Mouse (Mus musculus): ENCODE results near the gene Pik3r3. TPM values are rescaled to one million over a fixed set of nuclear protein-coding genes. Genes with fewer than 3 reads are reported as not detected.

The Pik3r3 gene
- polyA plus RNA-seq, 1 experiment from 2014 or later: 12.6 TPM

DNA sequence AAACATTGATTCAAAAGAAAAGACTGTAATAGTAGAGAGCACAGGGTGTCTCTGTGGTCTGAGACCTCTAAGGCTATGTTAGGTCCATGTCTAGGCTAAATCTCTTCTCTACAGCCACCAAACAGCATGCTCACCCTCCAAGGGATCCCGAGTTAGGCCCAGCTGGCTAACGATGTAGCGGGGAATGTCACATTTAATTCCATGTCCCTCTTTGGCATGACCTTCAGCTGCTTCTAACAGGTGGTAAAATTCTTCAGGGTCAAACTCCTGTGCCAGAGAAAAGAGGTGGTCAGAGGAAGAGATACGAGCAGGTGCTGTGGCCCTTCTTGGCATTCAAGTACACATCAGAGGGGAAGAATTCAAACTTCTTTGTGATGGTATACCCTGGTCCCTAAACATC, 96.2 kb downstream of the Pik3r3 start:
- Histone ChIP-seq H3K36me3 (ENCODE audit: control insufficient read depth, insufficient read depth, low read length) (0 out of 2 replicates have a peak, but pooled peaks cover 3% of the 10 kb centered on the region), H3K9ac (ENCODE audit: low read length) (no peak overlapping the region), H3K9me3 (replicated peaks; ENCODE audit: control insufficient read depth, low read length) (no peaks in the 10 kb centered on the region), H3K4me3 (replicated peaks; ENCODE audit: low read length) (no peak overlapping the region), H3K4me2 (ENCODE audit: low read depth, low read length) (no peak overlapping the region), H3K4me1 (ENCODE audit: control insufficient read depth, insufficient read depth, low read length) (no peaks in the 10 kb centered on the region), H3K27me3 (ENCODE audit: control insufficient read depth, insufficient read depth, low read length) (no peaks in the 10 kb centered on the region), H3K27ac (ENCODE audit: low read length) (no peak overlapping the region)
- 89% methylated on average over 4 of the region's 4 CpGs for WGBS
- no peak for ATAC-seq (ENCODE audit: insufficient read depth, low FRiP score)

DNA sequence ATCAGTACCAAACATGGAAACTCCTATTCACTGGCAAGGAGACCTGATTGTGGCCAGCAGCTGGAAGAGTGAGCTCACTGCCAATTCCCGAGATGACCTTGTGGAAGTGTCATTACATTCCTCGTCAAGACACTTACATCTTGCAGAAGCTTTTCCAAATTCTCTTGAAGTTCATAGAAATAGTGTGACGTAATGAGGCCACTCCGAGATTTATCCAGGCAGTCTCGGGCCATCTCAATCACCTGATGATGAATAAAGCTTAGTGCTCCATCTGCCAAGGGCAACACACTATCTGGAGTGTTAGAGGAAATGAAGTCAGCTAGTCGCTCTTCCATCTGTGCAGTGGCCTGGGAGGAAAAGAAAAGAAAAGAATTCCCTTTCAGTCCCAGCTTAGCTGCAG, 100.7 kb downstream of the Pik3r3 start:
- Histone ChIP-seq H3K9ac (ENCODE audit: low read length) (no peak overlapping the region), H3K27ac (ENCODE audit: low read length) (no peak overlapping the region), H3K4me1 (ENCODE audit: control insufficient read depth, insufficient read depth, low read length) (no peaks in the 10 kb centered on the region), H3K4me3 (replicated peaks; ENCODE audit: low read length) (no peak overlapping the region), H3K36me3 (ENCODE audit: control insufficient read depth, insufficient read depth, low read length) (0 out of 2 replicates have a peak, but pooled peaks cover 7% of the 10 kb centered on the region), H3K9me3 (replicated peaks; ENCODE audit: control insufficient read depth, low read length) (no peaks in the 10 kb centered on the region), H3K27me3 (ENCODE audit: control insufficient read depth, insufficient read depth, low read length) (no peaks in the 10 kb centered on the region), H3K4me2 (ENCODE audit: low read depth, low read length) (no peak overlapping the region)
- 92% methylated on average over 6 of the region's 6 CpGs for WGBS
- ATAC-seq (ENCODE audit: insufficient read depth, low FRiP score): no peak

DNA sequence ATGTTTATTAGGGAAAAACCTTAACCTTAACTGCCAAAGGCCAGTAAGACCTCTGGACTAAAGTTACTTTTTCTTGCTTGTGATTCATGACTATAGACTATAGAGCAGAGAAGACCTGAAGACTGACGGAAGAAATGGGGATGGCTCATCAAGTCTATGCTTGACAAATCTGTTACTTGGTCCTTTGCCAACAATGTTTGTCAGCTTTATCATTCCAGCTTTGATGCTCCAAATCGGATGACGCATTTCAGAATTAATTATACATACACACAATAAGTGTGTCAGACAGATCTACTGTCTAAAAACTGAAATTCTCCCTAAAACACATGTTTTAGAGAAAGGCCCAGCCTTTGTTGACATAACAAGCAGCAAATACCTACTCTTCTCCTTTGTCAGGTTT, 107.8 kb downstream of the Pik3r3 start:
- no peak for ATAC-seq (ENCODE audit: insufficient read depth, low FRiP score)
- Histone ChIP-seq H3K27ac (ENCODE audit: low read length) (no peak overlapping the region), H3K4me2 (ENCODE audit: low read depth, low read length) (no peak overlapping the region), H3K4me3 (replicated peaks; ENCODE audit: low read length) (no peak overlapping the region), H3K9me3 (replicated peaks; ENCODE audit: control insufficient read depth, low read length) (no peaks in the 10 kb centered on the region), H3K36me3 (ENCODE audit: control insufficient read depth, insufficient read depth, low read length) (0 out of 2 replicates have a peak, but pooled peaks cover 4% of the 10 kb centered on the region), H3K27me3 (ENCODE audit: control insufficient read depth, insufficient read depth, low read length) (no peaks in the 10 kb centered on the region), H3K9ac (ENCODE audit: low read length) (no peak overlapping the region), H3K4me1 (ENCODE audit: control insufficient read depth, insufficient read depth, low read length) (no peaks in the 10 kb centered on the region)
- WGBS: 95% methylated on average over 3 of the region's 3 CpGs

DNA sequence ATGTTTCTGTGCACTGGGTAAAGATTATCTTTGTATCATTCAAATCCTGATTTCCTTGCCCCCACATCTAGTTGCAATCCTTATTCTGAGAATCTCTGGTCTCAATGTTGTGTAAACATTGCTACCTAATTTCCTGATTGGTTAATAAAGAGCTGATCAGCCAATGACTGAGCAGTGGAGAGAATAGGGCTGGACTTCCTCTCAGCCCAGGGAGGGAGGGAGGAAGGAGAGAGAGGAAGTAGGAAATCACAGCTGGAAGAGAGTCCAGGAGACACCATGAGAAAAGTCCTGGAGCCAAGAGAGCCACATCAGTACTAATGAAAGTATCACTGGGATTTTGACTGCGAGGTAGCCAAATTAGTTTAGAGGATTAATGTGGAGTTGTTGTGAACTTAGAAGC, 114.9 kb downstream of the Pik3r3 start:
- 75% methylated on average over 1 of the region's 1 CpGs for WGBS
- no peaks in the 10 kb centered on the region for H3K4me1 ChIP-seq (ENCODE audit: control insufficient read depth, insufficient read depth, low read length)
- H3K4me3 ChIP-seq (replicated peaks; ENCODE audit: low read length): no peak overlapping the region
- no peak overlapping the region for H3K27ac ChIP-seq (ENCODE audit: low read length)
- no peak overlapping the region for H3K9ac ChIP-seq (ENCODE audit: low read length)
- no peaks in the 10 kb centered on the region for H3K9me3 ChIP-seq (replicated peaks; ENCODE audit: control insufficient read depth, low read length)
- no peak overlapping the region for H3K4me2 ChIP-seq (ENCODE audit: low read depth, low read length)
- no peaks in the 10 kb centered on the region for H3K36me3 ChIP-seq (ENCODE audit: control insufficient read depth, insufficient read depth, low read length)
- ATAC-seq (ENCODE audit: insufficient read depth, low FRiP score): no peak
- H3K27me3 ChIP-seq (ENCODE audit: control insufficient read depth, insufficient read depth, low read length): no peaks in the 10 kb centered on the region

DNA sequence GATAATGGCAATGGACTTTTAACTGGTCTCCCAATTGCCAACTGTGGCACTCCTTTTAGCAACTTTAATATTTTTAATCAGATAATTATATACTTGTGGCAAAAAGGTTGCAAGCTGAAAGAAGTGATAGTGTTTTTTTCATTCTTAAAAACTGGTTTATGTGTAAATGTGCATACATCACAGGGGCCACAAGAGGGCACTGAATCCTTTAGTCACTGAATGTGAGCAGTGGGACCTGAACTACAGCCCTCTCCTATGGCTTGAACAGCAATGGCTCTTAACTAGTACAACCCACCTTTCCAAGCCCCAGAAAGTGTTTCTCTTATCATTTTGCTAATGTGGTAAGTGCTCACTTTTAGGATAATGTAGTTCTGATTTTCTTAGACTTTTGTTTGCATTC, 120.7 kb downstream of the Pik3r3 start:
- ATAC-seq (ENCODE audit: insufficient read depth, low FRiP score): no peak
- Histone ChIP-seq H3K9ac (ENCODE audit: low read length) (no peak overlapping the region), H3K4me1 (ENCODE audit: control insufficient read depth, insufficient read depth, low read length) (no peaks in the 10 kb centered on the region), H3K9me3 (replicated peaks; ENCODE audit: control insufficient read depth, low read length) (no peaks in the 10 kb centered on the region; the same call in 1 of the 2 replicates), H3K4me3 (replicated peaks; ENCODE audit: low read length) (no peak overlapping the region), H3K4me2 (ENCODE audit: low read depth, low read length) (no peak overlapping the region), H3K27me3 (ENCODE audit: control insufficient read depth, insufficient read depth, low read length) (no peaks in the 10 kb centered on the region), H3K36me3 (ENCODE audit: control insufficient read depth, insufficient read depth, low read length) (no peaks in the 10 kb centered on the region), H3K27ac (ENCODE audit: low read length) (no peak overlapping the region)

DNA sequence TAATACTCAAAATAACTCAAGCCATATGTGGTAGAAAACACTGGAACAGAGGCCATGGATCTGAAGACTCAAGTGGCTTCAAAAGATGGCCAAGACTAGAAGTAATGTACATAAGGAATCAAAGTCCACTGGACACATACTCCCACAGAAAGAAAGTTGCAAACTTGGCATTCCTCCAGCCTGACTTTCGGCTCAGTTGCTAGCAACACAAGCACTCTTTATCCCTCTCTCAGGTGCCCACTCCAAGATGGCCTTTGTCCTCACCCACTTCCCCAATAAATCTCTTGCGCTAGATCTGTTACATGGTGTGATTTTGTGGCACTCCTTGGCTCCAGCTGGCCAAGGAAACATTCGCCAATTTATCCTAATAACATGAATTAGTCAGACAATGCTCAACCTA, 131.1 kb downstream of the Pik3r3 start:
- Histone ChIP-seq H3K4me1 (ENCODE audit: control insufficient read depth, insufficient read depth, low read length) (no peaks in the 10 kb centered on the region), H3K9me3 (replicated peaks; ENCODE audit: control insufficient read depth, low read length) (no peaks in the 10 kb centered on the region), H3K9ac (ENCODE audit: low read length) (no peak overlapping the region), H3K36me3 (ENCODE audit: control insufficient read depth, insufficient read depth, low read length) (no peaks in the 10 kb centered on the region), H3K27me3 (ENCODE audit: control insufficient read depth, insufficient read depth, low read length) (no peaks in the 10 kb centered on the region), H3K4me3 (replicated peaks; ENCODE audit: low read length) (no peak overlapping the region), H3K27ac (ENCODE audit: low read length) (no peak overlapping the region), H3K4me2 (ENCODE audit: low read depth, low read length) (no peak overlapping the region)
- ATAC-seq (ENCODE audit: insufficient read depth, low FRiP score): no peak
- WGBS: 79% methylated on average over 3 of the region's 3 CpGs

Other genes starting within 250 kb of the Pik3r3 start
- gene Faah, start 203.7 kb upstream of the Pik3r3 start, polyA plus RNA-seq (2015; fragmentation: Nextera tagmentation; extraction: Ambion mirVana): 14.0 and 15.9 TPM in 2 replicates
- 18.5 and 18.8 TPM in 2 replicates for gene Nsun4, start 167.7 kb upstream of the Pik3r3 start, polyA plus RNA-seq (2015; fragmentation: Nextera tagmentation; extraction: Ambion mirVana)
- gene Uqcrh, start 146.5 kb upstream of the Pik3r3 start, polyA plus RNA-seq (2015; fragmentation: Nextera tagmentation; extraction: Ambion mirVana): 512 and 553 TPM in 2 replicates
- 65.9 and 67.1 TPM in 2 replicates for gene Lrrc41, start 146.3 kb upstream of the Pik3r3 start, polyA plus RNA-seq (2015; fragmentation: Nextera tagmentation; extraction: Ambion mirVana)
- 20.9 and 24.1 TPM in 2 replicates for gene Rad54l, start 97.9 kb upstream of the Pik3r3 start, polyA plus RNA-seq (2015; fragmentation: Nextera tagmentation; extraction: Ambion mirVana)
- 49.4 and 50.0 TPM in 2 replicates for gene Pomgnt1, start 97.8 kb upstream of the Pik3r3 start, polyA plus RNA-seq (2015; fragmentation: Nextera tagmentation; extraction: Ambion mirVana)
- gene Lurap1, start 70.3 kb upstream of the Pik3r3 start, polyA plus RNA-seq (2015; fragmentation: Nextera tagmentation; extraction: Ambion mirVana): 2.6 and 3.0 TPM in 2 replicates
- 76.4 and 99.5 TPM in 2 replicates for gene Tspan1, start 54.0 kb upstream of the Pik3r3 start, polyA plus RNA-seq (2015; fragmentation: Nextera tagmentation; extraction: Ambion mirVana)
- not detected in 2 replicates for gene 1700042G07Rik, start 48.2 kb upstream of the Pik3r3 start, polyA plus RNA-seq (2015; fragmentation: Nextera tagmentation; extraction: Ambion mirVana)
- not detected in 2 replicates for gene Gm49337, start 48.2 kb upstream of the Pik3r3 start, polyA plus RNA-seq (2015; fragmentation: Nextera tagmentation; extraction: Ambion mirVana)
- gene Mast2, start 242.6 kb downstream of the Pik3r3 start, polyA plus RNA-seq (2015; fragmentation: Nextera tagmentation; extraction: Ambion mirVana): 6.6 and 9.5 TPM in 2 replicates